Mouse (Mus musculus) heart, adult 2 months (tissue): ENCODE measurements at regions not wholly inside any gene's neighbourhood (a gene's known extent, or its start where the extent isn't known, plus 50 kb on each side); places are given as distances from the start of the nearest gene placed in this dataset.

Experiments used
- CTCF ChIP-seq: fragments of 200-600 bp; IDR thresholded peaks from 2 replicates; pipeline ENCODE4 v1.8.1; 2022; ENCODE audit warnings: antibody characterized with exemption, mild to moderate bottlenecking, moderate library complexity
- EP300 ChIP-seq: fragments of 200-500 bp; IDR thresholded peaks from 2 replicates; pipeline ENCODE4 v1.6.1; 2011; ENCODE audit warnings: low read depth, low read length, control low read depth; ENCODE audit not compliant: insufficient read depth
- POLR2A ChIP-seq: fragments of 200-500 bp; IDR thresholded peaks from 2 replicates; pipeline ENCODE4 v1.6.1; 2011; ENCODE audit warnings: mild to moderate bottlenecking, low read depth, low read length, control low read depth; ENCODE audit not compliant: insufficient read depth

- TF ChIP-seq CTCF, result no peak
- TF ChIP-seq EP300, result no peak
- no peak for TF ChIP-seq POLR2A
Measured at GRCm38 (mm10) chr14:54110971-54111370, 142.9 kb downstream of the Dad1 start.
